Mouse (Mus musculus) heart, postnatal 25 days (tissue): ENCODE data around the gene Mcpt1. TPM values are rescaled to one million over a fixed set of nuclear protein-coding genes. Genes with fewer than 3 reads are reported as not detected.
"Not testable (repeated sequence)": the region's sequence is repeated elsewhere in the genome, so short reads cannot be mapped to it uniquely, and the experiment has no call there.

ENCODE experiments used
- DNase-seq: peaks from one replicate; pipeline ENCODE4 v3.0.0; 2022; ENCODE audit warnings: low spot score
- intact Hi-C: fragments of 180-260 bp; cut with DNase I; formaldehyde crosslinking; loops from one replicate; pipeline ENCODE4 v1.15.1; 2025
- total RNA-seq, 2 experiments: library from RNA; stranded (reverse); gene quantifications; 2 replicates each; pipeline ENCODE4 v1.2.3; 2021

Mcpt1 gene
- total RNA-seq = not detected

GRCm38 (mm10) chr14:56017671-56018070 is at the start of gene Mcpt1:
TSS of gene Mcpt1 (plus strand) at chr14:56017971.
- intact Hi-C loops, DNase-seq: not testable (repeated sequence)

- intact Hi-C loops, DNase-seq: not testable (repeated sequence)
Measured at GRCm38 (mm10) chr14:55987464-55987863, 30.3 kb upstream of the Mcpt1 start.

GRCm38 (mm10) chr14:56013147-56013546 is 4.6 kb upstream of the Mcpt1 start:
- intact Hi-C loops = no loop called here
- DNase-seq = no peak

- intact Hi-C loops = no loop called here
- no peak for DNase-seq
Measured at GRCm38 (mm10) chr14:56013924-56014323, 3.8 kb upstream of the Mcpt1 start.

GRCm38 (mm10) chr14:56019446-56019845 is 1.7 kb downstream of the Mcpt1 start:
- DNase-seq = no peak
- intact Hi-C loops = no loop called here

GRCm38 (mm10) chr14:56021305-56021704 is 3.5 kb downstream of the Mcpt1 start:
- not testable (repeated sequence) for DNase-seq

GRCm38 (mm10) chr14:56030395-56030794 is 12.6 kb downstream of the Mcpt1 start, which contains the start of gene Mcpt9:
TSS of gene Mcpt9 (minus strand) at chr14:56030495.
- intact Hi-C loops, DNase-seq: not testable (repeated sequence)

More at GRCm38 (mm10) chr14:56021305-56021704, 3.5 kb downstream of the Mcpt1 start:
- intact Hi-C loops = not testable (repeated sequence)

GRCm38 (mm10) chr14:56034433-56034832 is 16.7 kb downstream of the Mcpt1 start:
- intact Hi-C loops = no loop called here
- DNase-seq = no peak

- DNase-seq, intact Hi-C loops: not testable (repeated sequence)
Measured at GRCm38 (mm10) chr14:56041792-56042191, 24.0 kb downstream of the Mcpt1 start, which contains the start of gene Mcpt2. TSS of gene Mcpt2 (plus strand) at chr14:56042041.

GRCm38 (mm10) chr14:56055408-56055807 is 37.6 kb downstream of the Mcpt1 start:
- DNase-seq = no peak
- intact Hi-C loops = no loop called here

- no peak for DNase-seq
- intact Hi-C loops = no loop called here
Measured at GRCm38 (mm10) chr14:56057722-56058121, 40.0 kb downstream of the Mcpt1 start.

GRCm38 (mm10) chr14:56062213-56062612 is 44.4 kb downstream of the Mcpt1 start, which contains the start of gene Mcpt4:
TSS of gene Mcpt4 (minus strand) at chr14:56062313.
- DNase-seq, intact Hi-C loops: not testable (repeated sequence)

Other genes with a start within 250 kb of the Mcpt1 start
- 10 to 100 TPM; 18.2 to 23.8 TPM for gene Adcy4, start 233.9 kb upstream of the Mcpt1 start, total RNA-seq
- gene Ripk3, start 229.1 kb upstream of the Mcpt1 start, total RNA-seq = 1 to 10 TPM; 2.3 to 3.4 TPM
- gene Nfatc4, start 194.8 kb upstream of the Mcpt1 start, total RNA-seq = 1 to 10 TPM; 3.9 to 5.5 TPM
- gene Nynrin, start 164.0 kb upstream of the Mcpt1 start, total RNA-seq = 1 to 10 TPM; 8.2 to 9.7 TPM
- under 1 TPM in 1 of 2 experiments, not detected in 1; 0.14 TPM for gene Cbln3, start 133.6 kb upstream of the Mcpt1 start, total RNA-seq
- gene Khnyn, start 133.0 kb upstream of the Mcpt1 start, total RNA-seq = 10 to 100 TPM; 11.6 to 13.5 TPM
- 100 to 1,000 TPM; 107 to 108 TPM for gene Sdr39u1, start 117.7 kb upstream of the Mcpt1 start, total RNA-seq
- gene Cma1, start 73.3 kb upstream of the Mcpt1 start, total RNA-seq = 1 to 10 TPM; 1.0 to 2.5 TPM
- gene Cma2, start 67.0 kb upstream of the Mcpt1 start, total RNA-seq = not detected
- gene Mcpt9, start 12.5 kb downstream of the Mcpt1 start, total RNA-seq = not detected
- not detected for gene Mcpt2, start 24.1 kb downstream of the Mcpt1 start, total RNA-seq
- gene Mcpt4, start 44.3 kb downstream of the Mcpt1 start, total RNA-seq = 1 to 10 TPM; 1.4 to 1.9 TPM
- not detected for gene Mcpt8, start 67.3 kb downstream of the Mcpt1 start, total RNA-seq
- not detected for gene Ctsg, start 84.6 kb downstream of the Mcpt1 start, total RNA-seq
- not detected for gene Gzme, start 102.7 kb downstream of the Mcpt1 start, total RNA-seq
- gene Gzmd, start 114.6 kb downstream of the Mcpt1 start, total RNA-seq = not detected
- gene Gzmg, start 141.6 kb downstream of the Mcpt1 start, total RNA-seq = not detected
- not detected for gene Gzmn, start 156.6 kb downstream of the Mcpt1 start, total RNA-seq
- gene Gzmf, start 193.4 kb downstream of the Mcpt1 start, total RNA-seq = not detected
- gene Gzmc, start 216.7 kb downstream of the Mcpt1 start, total RNA-seq = not detected
- not detected for gene Gzmb, start 244.3 kb downstream of the Mcpt1 start, total RNA-seq